In genomic region chr15:9070912-9071555, GRCm38 (mm10) we compare ENCODE assay signal across 8 mouse cellular contexts. TPM values are rescaled to one million over a fixed set of nuclear protein-coding genes. Genes with fewer than 3 reads are reported as not detected.
A peak's percentile ranks its signal among the peaks of the same experiment; 100 is the strongest.
DNase-seq lines count a peak whose midpoint lies in the region; ATAC-seq lines count a peak whose summit lies in the region.

Gene Nadk2, plus strand, starts transcription at chr15:9071260.

- DNase-seq in Muller cell, postnatal 12 days (ENCODE audit: inconsistent ontology term) = peak; percentile 100
- peak; percentile 99 for DNase-seq in cerebellum, adult 9-11 months
- DNase-seq in frontal cortex, adult 2 months (ENCODE audit: extremely low spot score in 1 of 2, low spot score in 1 of 2) = peak; percentile 97 to 98
- peak; percentile 97 for DNase-seq in hindbrain, embryonic 11.5 days (ENCODE audit: low spot score)
- DNase-seq in layer of hippocampus, postnatal 10 days (ENCODE audit: low spot score in 2 of 2) = peak; percentile 98
- peak; percentile 100 for DNase-seq in lung, postnatal 10 days
- peak; percentile 99 for DNase-seq in ovary, postnatal 36 days (ENCODE audit: low spot score)
- peak; percentile 95 for DNase-seq in thymus, postnatal 25 days

- H3K27me3 ChIP-seq in hindbrain, embryonic 11.5 days (ENCODE audit: control insufficient read depth, insufficient read depth, low read length) = no peaks in the 10 kb centered on the region

- H3K4me1 ChIP-seq in hindbrain, embryonic 11.5 days (replicated peaks; ENCODE audit: control insufficient read depth, insufficient read depth, low read length) = peaks cover 2% of the 10 kb centered on the region

- H3K9ac ChIP-seq in hindbrain, embryonic 11.5 days (ENCODE audit: low read depth, low read length) = peak within 1 kb of the TSS; percentile 93

- H3K9me3 ChIP-seq in hindbrain, embryonic 11.5 days (ENCODE audit: control insufficient read depth, low read length) = no peaks in the 10 kb centered on the region

- peak within 1 kb of the TSS; percentile 81 for H3K27ac ChIP-seq in hindbrain, embryonic 11.5 days (ENCODE audit: low read depth, low read length)

- WGBS in hindbrain, embryonic 11.5 days = under 1% methylated on average over 36 of the region's 54 CpGs

- H3K36me3 ChIP-seq in hindbrain, embryonic 11.5 days (ENCODE audit: control insufficient read depth, insufficient read depth, low read length) = no peaks in the 10 kb centered on the region

- peak within 1 kb of the TSS; percentile 89 for H3K4me3 ChIP-seq in hindbrain, embryonic 11.5 days (ENCODE audit: low read depth, low read length)

- peak; percentile 99 for ATAC-seq in hindbrain, embryonic 11.5 days (ENCODE audit: low FRiP score)

- peak within 1 kb of the TSS; percentile 65 for H3K4me2 ChIP-seq in hindbrain, embryonic 11.5 days (replicated peaks; ENCODE audit: low read depth, low read length)

RNA-seq across cellular contexts. Expression of gene Nadk2, which starts in this region (rescaled TPM):
- polyA plus RNA-seq in frontal cortex, adult 2 months (2012; rRNA removed) = 41.7 and 51.2 TPM in 2 replicates
- 32.9 and 38.0 TPM in 2 replicates for polyA plus RNA-seq in hindbrain, embryonic 11.5 days (2014; fragmentation: Nextera tagmentation; extraction: Ambion mirVana)
- total RNA-seq in layer of hippocampus, postnatal 10 days (2021) = 10 to 100 TPM; 46.8 to 50.0 TPM

Comparison
In these comparisons a context has a peak if more than half of its experiments do, and no peak if none do; other contexts are left out.
1. Peak in every context shown above with its lines: DNase-seq, ATAC-seq, H3K4me3 ChIP-seq and H3K27ac ChIP-seq.